Mouse (Mus musculus): ENCODE results near the gene Kcna6. TPM values are rescaled to one million over a fixed set of nuclear protein-coding genes. Genes with fewer than 3 reads are reported as not detected.

The Kcna6 gene
- not detected in 2 replicates for total RNA-seq (2017)

- no peak for ATAC-seq (replicated peaks in 1 of 2; ENCODE audit: insufficient read depth in 1 of 2, low FRiP score in 2 of 2, low TSS enrichment in 1 of 2, low read depth in 1 of 2, poor library complexity in 2 of 2, severe bottlenecking in 2 of 2)
These were observed at the start of gene Kcna6 for GRCm38 (mm10) chr6:126740211-126741142. Kcna6 (minus strand) TSS chr6:126740674.

DNA sequence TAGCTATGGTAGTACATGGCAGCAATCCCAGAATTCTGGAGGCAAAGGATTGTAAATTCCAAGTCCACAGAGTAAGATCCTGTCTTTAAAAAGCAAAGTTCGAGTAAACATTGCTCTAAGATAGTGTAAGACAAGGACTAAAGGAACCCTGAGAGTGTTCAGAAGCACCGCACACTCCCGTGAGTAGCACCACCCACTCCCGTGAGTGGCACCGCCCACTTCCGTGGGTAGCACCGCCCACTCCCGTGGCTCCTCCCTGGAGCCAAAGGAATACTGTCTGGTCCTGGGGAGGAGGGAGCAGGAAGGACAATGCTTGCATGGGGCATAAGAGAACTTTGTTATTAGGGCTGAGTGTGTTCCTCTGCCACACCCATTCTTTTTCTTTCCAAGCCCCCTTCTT is 48.4 kb upstream of the Kcna6 start:
- ATAC-seq (replicated peaks in 1 of 2; ENCODE audit: insufficient read depth in 1 of 2, low FRiP score in 2 of 2, low TSS enrichment in 1 of 2, low read depth in 1 of 2, poor library complexity in 2 of 2, severe bottlenecking in 2 of 2), result no peak

DNA sequence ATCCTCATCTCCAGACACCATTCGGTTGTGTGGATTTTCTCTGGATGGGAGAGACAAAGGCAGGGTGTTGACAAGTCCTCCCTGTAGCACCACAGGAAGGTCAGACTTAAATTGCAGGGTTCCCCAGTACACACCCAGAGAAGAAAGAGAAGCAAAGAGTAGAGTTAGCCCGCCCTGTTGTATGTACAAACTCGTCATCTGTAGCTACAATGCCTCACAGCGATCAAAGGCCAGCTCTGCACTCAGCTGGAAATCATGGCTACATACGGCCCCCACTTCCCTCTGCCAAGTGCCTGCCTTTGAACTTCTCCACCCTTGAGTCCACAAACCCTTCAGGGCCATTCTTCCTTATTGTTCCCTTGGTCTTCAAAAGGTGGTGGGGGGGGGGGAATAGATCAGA is 43.7 kb upstream of the Kcna6 start:
- no peak for ATAC-seq (replicated peaks in 1 of 2; ENCODE audit: insufficient read depth in 1 of 2, low FRiP score in 2 of 2, low TSS enrichment in 1 of 2, low read depth in 1 of 2, poor library complexity in 2 of 2, severe bottlenecking in 2 of 2)

DNA sequence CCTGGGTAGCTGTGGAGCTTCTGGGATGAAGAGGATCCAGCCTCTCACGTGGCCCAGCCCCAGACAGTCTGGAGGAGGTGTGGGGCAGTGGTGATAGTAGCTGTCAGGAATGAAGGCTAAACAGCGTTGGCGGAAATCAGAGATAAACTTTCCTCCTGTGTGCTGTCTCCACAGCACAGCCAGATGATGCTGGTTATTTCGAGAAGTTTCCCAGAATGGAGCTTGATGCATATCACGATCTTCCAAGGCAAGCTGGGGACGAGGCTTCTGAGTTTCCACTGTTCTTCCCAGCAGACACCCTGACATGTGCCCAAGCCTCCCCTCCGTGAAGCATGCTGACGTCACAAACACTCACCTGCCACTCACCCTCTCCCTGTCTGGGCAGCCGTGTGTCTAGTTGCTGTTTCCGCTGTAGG is 43.2 kb upstream of the Kcna6 start:
- ATAC-seq (replicated peaks in 1 of 2; ENCODE audit: insufficient read depth in 1 of 2, low FRiP score in 2 of 2, low TSS enrichment in 1 of 2, low read depth in 1 of 2, poor library complexity in 2 of 2, severe bottlenecking in 2 of 2), result no peak

- no peak for ATAC-seq (replicated peaks in 1 of 2; ENCODE audit: insufficient read depth in 1 of 2, low FRiP score in 2 of 2, low TSS enrichment in 1 of 2, low read depth in 1 of 2, poor library complexity in 2 of 2, severe bottlenecking in 2 of 2)
These were observed 42.6 kb upstream of the Kcna6 start for GRCm38 (mm10) chr6:126783056-126783455.

GRCm38 (mm10) chr6:126777889-126778288 is 37.4 kb upstream of the Kcna6 start:
- no peak for ATAC-seq (replicated peaks in 1 of 2; ENCODE audit: insufficient read depth in 1 of 2, low FRiP score in 2 of 2, low TSS enrichment in 1 of 2, low read depth in 1 of 2, poor library complexity in 2 of 2, severe bottlenecking in 2 of 2)

DNA sequence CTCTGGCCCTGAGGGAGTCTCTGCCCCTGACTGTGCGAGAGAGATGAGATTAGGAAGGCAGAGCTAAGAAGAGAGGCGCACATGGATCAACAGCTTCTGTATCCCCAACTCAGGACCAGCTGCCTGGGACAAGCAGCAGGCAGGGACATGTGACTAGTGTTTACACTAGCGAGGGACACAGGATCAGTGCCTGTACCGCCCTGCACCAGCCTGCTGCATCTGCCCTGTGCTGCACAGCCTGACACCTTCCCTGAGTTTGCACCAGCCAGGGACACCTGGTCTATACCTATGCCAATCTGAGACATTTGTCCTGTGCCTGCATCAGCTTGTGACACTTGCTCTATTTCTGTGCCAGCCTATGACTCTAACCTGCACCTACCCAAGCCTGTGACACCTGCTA is 33.4 kb upstream of the Kcna6 start:
- ATAC-seq (replicated peaks in 1 of 2; ENCODE audit: insufficient read depth in 1 of 2, low FRiP score in 2 of 2, low TSS enrichment in 1 of 2, low read depth in 1 of 2, poor library complexity in 2 of 2, severe bottlenecking in 2 of 2), result no peak

GRCm38 (mm10) chr6:126772326-126772725 is 31.9 kb upstream of the Kcna6 start:
- ATAC-seq (replicated peaks in 1 of 2; ENCODE audit: insufficient read depth in 1 of 2, low FRiP score in 2 of 2, low TSS enrichment in 1 of 2, low read depth in 1 of 2, poor library complexity in 2 of 2, severe bottlenecking in 2 of 2), result no peak

DNA sequence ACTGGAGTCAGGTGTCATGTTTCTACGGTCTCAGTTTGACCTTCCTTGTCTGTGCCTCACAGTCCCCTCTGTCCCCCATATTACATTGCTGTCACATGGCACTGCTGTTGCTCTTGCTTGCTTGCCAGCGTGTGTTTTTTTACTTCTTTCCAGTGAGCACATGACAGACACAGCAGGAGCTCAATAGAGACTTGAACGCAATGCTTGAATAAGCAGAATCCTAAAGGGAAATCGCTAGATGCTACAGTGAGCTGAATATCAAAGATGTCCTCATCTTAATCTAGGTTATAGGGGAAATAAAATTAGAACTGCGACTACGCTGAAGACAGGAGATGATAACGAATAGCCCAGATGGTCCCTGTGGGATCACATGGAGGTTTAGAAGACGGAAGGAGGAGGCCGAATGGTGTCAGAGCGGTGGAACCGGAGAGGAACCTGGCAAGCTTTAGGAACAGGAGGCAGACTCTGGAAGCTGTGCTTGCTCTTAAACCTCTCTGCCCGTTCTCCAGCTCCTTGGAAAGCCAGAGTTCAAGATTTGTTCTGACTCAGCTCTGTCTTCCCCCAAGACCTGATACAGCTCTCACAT is 29.8 kb upstream of the Kcna6 start:
- no peak for ATAC-seq (replicated peaks in 1 of 2; ENCODE audit: insufficient read depth in 1 of 2, low FRiP score in 2 of 2, low TSS enrichment in 1 of 2, low read depth in 1 of 2, poor library complexity in 2 of 2, severe bottlenecking in 2 of 2)

DNA sequence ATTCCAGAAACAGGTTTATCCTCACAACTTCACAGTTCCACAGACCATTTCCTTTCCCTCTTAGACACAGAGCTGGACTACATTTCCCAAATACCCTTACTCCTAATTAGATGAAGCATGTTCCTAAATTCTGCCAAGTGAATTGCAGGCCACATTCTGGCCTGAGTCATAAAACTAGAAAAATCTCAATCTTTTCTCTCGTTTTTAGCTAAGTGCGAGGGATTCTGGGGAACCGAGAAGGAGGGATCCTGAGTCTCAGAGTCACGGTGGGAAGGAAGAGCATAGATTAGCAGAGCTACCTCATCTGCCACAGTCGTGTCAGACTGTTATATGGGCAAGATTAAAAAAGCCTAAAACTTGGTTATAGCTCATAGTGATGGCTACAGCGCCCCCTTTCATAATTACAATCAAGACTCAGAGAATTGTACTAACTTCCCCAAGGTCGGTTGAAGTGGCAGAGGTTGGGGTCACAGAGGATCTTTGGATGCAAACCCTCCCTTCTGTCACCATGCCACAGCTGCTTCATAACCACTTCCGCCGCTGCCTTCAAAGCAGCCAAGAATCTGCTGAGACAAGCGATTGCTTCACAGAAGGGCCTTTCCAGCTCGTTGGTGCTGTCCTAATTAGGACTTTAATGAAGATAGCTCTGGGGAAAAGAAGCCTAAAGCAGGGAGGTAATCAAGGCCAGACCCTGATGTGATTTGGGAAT is 28.6 kb upstream of the Kcna6 start:
- no peak for ATAC-seq (replicated peaks in 1 of 2; ENCODE audit: insufficient read depth in 1 of 2, low FRiP score in 2 of 2, low TSS enrichment in 1 of 2, low read depth in 1 of 2, poor library complexity in 2 of 2, severe bottlenecking in 2 of 2)

- no peak for ATAC-seq (replicated peaks in 1 of 2; ENCODE audit: insufficient read depth in 1 of 2, low FRiP score in 2 of 2, low TSS enrichment in 1 of 2, low read depth in 1 of 2, poor library complexity in 2 of 2, severe bottlenecking in 2 of 2)
These were observed 27.4 kb upstream of the Kcna6 start for GRCm38 (mm10) chr6:126767610-126768532.

DNA sequence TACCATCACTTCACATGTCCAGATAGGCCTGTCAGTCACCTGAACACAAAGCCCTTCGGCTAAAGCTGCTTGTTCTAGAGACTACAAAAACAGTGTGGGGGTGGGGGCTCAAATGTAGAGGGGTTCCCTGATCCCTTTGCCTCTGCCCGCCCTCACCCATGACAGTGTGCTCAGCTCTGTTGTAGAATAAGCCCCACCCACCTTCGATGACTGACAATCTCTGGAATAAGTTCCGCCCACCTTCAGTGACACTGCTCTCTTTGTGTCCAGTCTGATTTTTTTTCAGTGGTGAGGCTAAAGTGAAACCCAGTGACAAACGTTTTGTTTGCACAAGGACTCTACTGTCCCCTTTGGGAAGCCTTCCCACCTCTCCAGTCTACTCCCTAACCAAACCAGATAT is 26.1 kb upstream of the Kcna6 start:
- ATAC-seq (replicated peaks in 1 of 2; ENCODE audit: insufficient read depth in 1 of 2, low FRiP score in 2 of 2, low TSS enrichment in 1 of 2, low read depth in 1 of 2, poor library complexity in 2 of 2, severe bottlenecking in 2 of 2), result no peak

DNA sequence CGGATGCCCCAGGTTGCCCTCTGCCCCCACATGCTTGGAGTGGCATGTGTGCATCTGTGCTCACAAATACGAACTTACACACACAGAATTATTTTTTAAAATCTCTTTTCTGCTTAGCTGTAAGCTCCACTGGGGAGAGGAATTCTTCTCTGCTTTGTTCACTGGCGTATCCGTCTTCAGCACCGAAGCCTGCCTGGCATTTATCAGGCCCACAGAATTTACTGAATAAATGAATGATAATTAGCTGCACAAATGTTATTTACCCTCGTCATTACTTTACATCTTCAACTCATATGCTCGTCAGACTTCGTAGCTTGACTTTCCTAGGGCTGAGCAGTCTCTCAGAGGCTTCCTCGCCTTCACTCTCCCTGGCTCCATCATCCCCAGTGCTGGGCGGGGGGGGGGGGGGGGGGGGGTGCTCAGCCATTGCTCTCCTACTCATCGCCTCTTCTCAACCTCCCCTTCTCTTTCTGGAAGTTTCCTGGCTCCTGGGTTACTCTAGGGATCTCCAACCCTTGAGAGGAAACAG is 24.2 kb upstream of the Kcna6 start:
- ATAC-seq (replicated peaks in 1 of 2; ENCODE audit: insufficient read depth in 1 of 2, low FRiP score in 2 of 2, low TSS enrichment in 1 of 2, low read depth in 1 of 2, poor library complexity in 2 of 2, severe bottlenecking in 2 of 2), result no peak

DNA sequence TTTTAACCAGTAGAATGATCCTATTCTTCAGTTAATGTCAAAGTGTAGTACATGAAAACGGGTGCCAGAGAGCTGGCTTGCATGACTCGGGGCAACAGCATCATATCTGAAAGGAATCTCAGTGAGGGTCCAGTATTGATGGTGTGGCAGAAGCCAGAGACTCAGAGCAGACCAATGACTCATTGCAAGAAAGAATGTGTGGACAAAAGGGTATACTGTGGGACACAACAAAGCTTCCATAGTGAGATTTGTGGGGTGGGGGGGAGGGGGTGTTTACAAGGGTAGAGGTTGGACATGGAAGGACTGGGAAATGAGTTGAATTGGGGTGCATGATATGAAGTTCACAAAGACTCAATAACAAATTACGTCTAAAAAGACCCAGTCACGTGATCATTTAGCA is 20.9 kb upstream of the Kcna6 start:
- no peak for ATAC-seq (replicated peaks in 1 of 2; ENCODE audit: insufficient read depth in 1 of 2, low FRiP score in 2 of 2, low TSS enrichment in 1 of 2, low read depth in 1 of 2, poor library complexity in 2 of 2, severe bottlenecking in 2 of 2)

DNA sequence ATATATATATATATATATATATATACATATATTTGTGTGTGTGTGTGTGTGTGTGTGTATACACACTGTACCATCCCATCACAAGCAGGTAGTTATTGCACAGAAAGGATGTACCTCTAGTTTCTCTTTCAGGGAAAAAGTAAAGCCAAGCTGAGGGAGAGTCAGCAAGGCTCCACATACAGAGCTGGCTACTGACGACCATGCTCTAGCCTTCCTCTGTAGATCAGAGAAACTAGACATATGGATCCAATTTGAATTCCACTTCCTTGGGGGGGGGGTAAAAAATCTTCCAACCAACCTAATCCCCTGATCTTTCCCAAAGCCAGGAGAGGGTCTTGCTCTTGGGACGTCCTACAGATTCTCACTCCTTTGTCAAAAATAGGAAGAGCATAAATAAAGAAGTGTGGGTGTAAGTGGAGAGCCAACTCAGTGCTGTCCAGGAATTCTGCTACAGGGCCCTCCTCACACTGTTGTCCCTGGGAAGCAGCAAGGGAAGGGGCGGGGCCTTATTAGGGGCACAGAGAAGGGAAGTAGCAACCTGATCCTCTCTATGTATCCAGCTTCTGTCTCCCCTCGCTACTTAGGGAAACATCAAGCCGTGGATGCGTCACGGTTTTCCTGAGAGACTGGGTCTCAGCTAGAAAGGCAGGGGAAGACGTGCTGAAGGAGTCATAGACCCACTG is 15.4 kb upstream of the Kcna6 start:
- no peak for ATAC-seq (replicated peaks in 1 of 2; ENCODE audit: insufficient read depth in 1 of 2, low FRiP score in 2 of 2, low TSS enrichment in 1 of 2, low read depth in 1 of 2, poor library complexity in 2 of 2, severe bottlenecking in 2 of 2)

DNA sequence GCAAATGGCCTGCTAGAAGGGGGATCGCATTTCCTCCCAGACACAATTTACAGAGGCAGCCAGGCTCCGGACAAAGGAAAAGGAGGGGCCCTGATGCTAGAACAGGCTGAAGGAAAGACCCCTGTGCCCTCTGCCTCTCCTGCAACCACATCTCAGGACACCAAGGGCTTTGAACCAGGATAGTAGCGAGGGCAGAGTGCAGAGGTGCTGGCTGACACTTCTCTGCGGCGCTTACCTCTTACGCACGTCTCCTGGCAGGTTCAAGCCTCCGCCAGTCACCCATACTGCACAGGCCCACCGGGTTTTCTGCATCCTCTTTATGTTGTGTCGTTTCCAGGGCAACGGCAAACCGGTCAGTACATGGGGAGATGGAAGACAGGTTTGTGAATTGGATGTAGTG is 12.0 kb upstream of the Kcna6 start:
- no peak for ATAC-seq (replicated peaks in 1 of 2; ENCODE audit: insufficient read depth in 1 of 2, low FRiP score in 2 of 2, low TSS enrichment in 1 of 2, low read depth in 1 of 2, poor library complexity in 2 of 2, severe bottlenecking in 2 of 2)

DNA sequence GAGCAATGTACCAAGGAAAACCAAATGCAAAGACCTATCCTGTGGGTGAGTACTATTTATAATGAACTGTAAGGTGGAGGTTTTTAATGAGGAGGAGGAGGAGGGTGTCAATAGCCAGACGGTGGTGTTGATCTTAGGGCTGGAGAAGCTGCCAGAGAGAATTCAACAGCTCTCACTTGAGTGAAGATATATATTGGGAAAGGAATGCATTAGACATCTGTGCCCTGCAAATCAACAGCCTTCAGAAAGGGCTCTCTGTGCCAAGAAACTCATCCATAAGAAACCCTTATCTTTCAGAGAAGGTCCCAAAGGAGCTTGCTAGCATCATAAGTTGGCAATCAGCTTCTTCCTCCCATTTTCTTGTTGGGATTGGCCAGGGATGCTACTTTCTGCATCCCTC is 5.4 kb upstream of the Kcna6 start:
- no peak for ATAC-seq (replicated peaks in 1 of 2; ENCODE audit: insufficient read depth in 1 of 2, low FRiP score in 2 of 2, low TSS enrichment in 1 of 2, low read depth in 1 of 2, poor library complexity in 2 of 2, severe bottlenecking in 2 of 2)
